8 mouse cellular contexts compared by ENCODE assay signal in genomic region chr4:133297801-133298238, GRCm38 (mm10). TPM values are rescaled to one million over a fixed set of nuclear protein-coding genes. Genes with fewer than 3 reads are reported as not detected.
A peak's percentile ranks its signal among the peaks of the same experiment; 100 is the strongest.
DNase-seq lines count a peak whose midpoint lies in the region; ATAC-seq and TF ChIP-seq lines count a peak whose summit lies in the region.

No protein-coding gene starts in this region.

- no peak overlapping the region for H3K4me2 ChIP-seq in CH12.LX (ENCODE audit: insufficient read depth, low read depth, poor library complexity, severe bottlenecking)
- H3K4me2 ChIP-seq in forebrain, embryonic 12.5 days, result no peak overlapping the region
- H3K4me2 ChIP-seq in heart, embryonic 16.5 days (ENCODE audit: low read depth, low read length), result no peak overlapping the region
- H3K4me2 ChIP-seq in liver, embryonic 16.5 days (ENCODE audit: low read depth, low read length), result no peak overlapping the region
- H3K4me2 ChIP-seq in neural tube, embryonic 13.5 days, result no peak overlapping the region

- peaks cover 40 to 81% of the 10 kb centered on the region in 2 experiments for H3K36me3 ChIP-seq in CH12.LX (replicated peaks in 1 of 2; ENCODE audit: control insufficient read depth in 1 of 2, insufficient read depth in 1 of 2, low read length in 1 of 2)
- peaks cover 60% of the 10 kb centered on the region for H3K36me3 ChIP-seq in forebrain, embryonic 12.5 days (replicated peaks)
- H3K36me3 ChIP-seq in heart, embryonic 16.5 days (ENCODE audit: control insufficient read depth, insufficient read depth), result peaks cover 22% of the 10 kb centered on the region; the same call in 1 of the 2 replicates
- H3K36me3 ChIP-seq in liver, embryonic 16.5 days (ENCODE audit: control insufficient read depth, insufficient read depth), result peaks cover 19% of the 10 kb centered on the region
- peaks cover 47% of the 10 kb centered on the region for H3K36me3 ChIP-seq in neural tube, embryonic 13.5 days
- H3K36me3 ChIP-seq in testis, adult 2 months (ENCODE audit: control insufficient read depth, insufficient read depth, low read length), result no peaks in the 10 kb centered on the region; the same call in 1 of the 2 replicates

- H3K27ac ChIP-seq in CH12.LX (ENCODE audit: insufficient read depth, low read depth), result no peak overlapping the region
- peak overlapping the region; percentile 66 for H3K27ac ChIP-seq in forebrain, embryonic 12.5 days
- no peak overlapping the region for H3K27ac ChIP-seq in heart, embryonic 16.5 days (ENCODE audit: low read length)
- H3K27ac ChIP-seq in liver, embryonic 16.5 days (ENCODE audit: low read length), result no peak overlapping the region
- peak overlapping the region; percentile 68 for H3K27ac ChIP-seq in neural tube, embryonic 13.5 days (replicated peaks)
- H3K27ac ChIP-seq in testis, adult 2 months (ENCODE audit: control insufficient read depth, insufficient read depth, low read depth, low read length), result peak overlapping the region; percentile 16; the same call in 1 of the 2 replicates

- no peaks in the 10 kb centered on the region for H3K27me3 ChIP-seq in CH12.LX (replicated peaks)
- H3K27me3 ChIP-seq in forebrain, embryonic 12.5 days, result 0 out of 2 replicates have a peak, but pooled peaks cover 3% of the 10 kb centered on the region
- no peaks in the 10 kb centered on the region for H3K27me3 ChIP-seq in heart, embryonic 16.5 days (ENCODE audit: control insufficient read depth, insufficient read depth, low read length)
- H3K27me3 ChIP-seq in liver, embryonic 16.5 days (ENCODE audit: control insufficient read depth, insufficient read depth, low read depth, low read length), result no peaks in the 10 kb centered on the region
- H3K27me3 ChIP-seq in neural tube, embryonic 13.5 days, result 0 out of 2 replicates have a peak, but pooled peaks cover 5% of the 10 kb centered on the region
- no peaks in the 10 kb centered on the region for H3K27me3 ChIP-seq in testis, adult 2 months (ENCODE audit: control insufficient read depth, insufficient read depth, low read length)

- TF ChIP-seq EP300 in CH12.LX (IDR thresholded peaks at IDR 0.05; ENCODE audit: low read length), result no peak

- in situ Hi-C loops in CH12.LX (cut with MboI; ENCODE audit: low pct_ligation_motif_present, low pct_unique_long_range_greater_than_20kb, low sequenced_read_pairs), result no loop called here

- ATAC-seq in forebrain, embryonic 12.5 days (ENCODE audit: low FRiP score), result peak; percentile 80
- ATAC-seq in heart, embryonic 16.5 days (replicated peaks; ENCODE audit: extremely low read depth, insufficient read depth, low FRiP score), result peak; percentile 74
- peak; percentile 66 for ATAC-seq in liver, embryonic 16.5 days (ENCODE audit: low read depth)
- peak; percentile 74 for ATAC-seq in neural tube, embryonic 13.5 days (ENCODE audit: low read depth)

- TF ChIP-seq RAD21 in CH12.LX (IDR thresholded peaks at IDR 0.05; ENCODE audit: low read depth, low read length), result peak; percentile 91

- peak; percentile 62 for DNase-seq in CH12.LX (ENCODE audit: extremely low read depth)
- DNase-seq in c-Kit-positive CD71-positive TER-119-positive erythroid progenitor cells, embryonic 14.5 days (ENCODE audit: low spot score), result peak; percentile 62
- peak; percentile 83 to 84 for DNase-seq in kidney, postnatal 25 days

- dilution Hi-C loops in CH12.LX (cut with MboI; ENCODE audit: extremely low pct_ligation_motif_present, extremely low pct_unique_long_range_greater_than_20kb, low sequenced_read_pairs), result no loop called here

- peak; percentile 72 to 91 for TF ChIP-seq CTCF in CH12.LX (conservative IDR thresholded peaks at IDR 0.05 in 1 of 2, IDR thresholded peaks at IDR 0.05 in 1 of 2; ENCODE audit: low read depth in 2 of 2, low read length in 2 of 2)
- TF ChIP-seq CTCF in testis, adult 2 months (IDR thresholded peaks at IDR 0.05; ENCODE audit: control insufficient read depth, insufficient read depth, insufficient replicate concordance, low read depth, low read length), result peak; percentile 77; the same call in 1 of the 2 replicates

- H3K79me2 ChIP-seq in CH12.LX (replicated peaks; ENCODE audit: control insufficient read depth, extremely low read depth, insufficient read depth, poor library complexity, severe bottlenecking), result no peaks in the 10 kb centered on the region

- no peak overlapping the region for H3K4me3 ChIP-seq in CH12.LX (replicated peaks in 1 of 3; ENCODE audit: low read depth in 2 of 3, low read length in 2 of 3, poor library complexity in 1 of 3)
- H3K4me3 ChIP-seq in forebrain, embryonic 12.5 days (replicated peaks), result no peak overlapping the region
- H3K4me3 ChIP-seq in heart, embryonic 16.5 days (ENCODE audit: low read length), result no peak overlapping the region
- H3K4me3 ChIP-seq in liver, embryonic 16.5 days (ENCODE audit: low read depth, low read length), result no peak overlapping the region
- no peak overlapping the region for H3K4me3 ChIP-seq in neural tube, embryonic 13.5 days
- H3K4me3 ChIP-seq in testis, adult 2 months (ENCODE audit: control insufficient read depth, low read depth, low read length), result no peak overlapping the region

- peaks cover 14 to 70% of the 10 kb centered on the region in 2 experiments for H3K4me1 ChIP-seq in CH12.LX (ENCODE audit: control insufficient read depth in 1 of 2, insufficient read depth in 2 of 2)
- H3K4me1 ChIP-seq in forebrain, embryonic 12.5 days, result peaks cover 31% of the 10 kb centered on the region
- peaks cover 6% of the 10 kb centered on the region; the same call in 1 of the 2 replicates for H3K4me1 ChIP-seq in heart, embryonic 16.5 days (ENCODE audit: control insufficient read depth, insufficient read depth, low read length)
- no peaks in the 10 kb centered on the region for H3K4me1 ChIP-seq in liver, embryonic 16.5 days (ENCODE audit: control insufficient read depth, low read depth, low read length)
- H3K4me1 ChIP-seq in neural tube, embryonic 13.5 days (replicated peaks), result peaks cover 47% of the 10 kb centered on the region
- no peaks in the 10 kb centered on the region for H3K4me1 ChIP-seq in testis, adult 2 months (ENCODE audit: control insufficient read depth, insufficient read depth, low read length)

- H3K9ac ChIP-seq in CH12.LX (ENCODE audit: insufficient read depth, low read depth), result no peak overlapping the region
- 0 out of 2 replicates have a peak overlapping the region, but pooled peaks have one; percentile 12 for H3K9ac ChIP-seq in forebrain, embryonic 12.5 days
- H3K9ac ChIP-seq in heart, embryonic 16.5 days (ENCODE audit: low read length), result peak overlapping the region; percentile 49; the same call in 1 of the 2 replicates
- no peak overlapping the region for H3K9ac ChIP-seq in liver, embryonic 16.5 days (ENCODE audit: low read depth, low read length)
- H3K9ac ChIP-seq in neural tube, embryonic 13.5 days, result peak overlapping the region; percentile 51; the same call in 1 of the 2 replicates

- H3K9me3 ChIP-seq in CH12.LX (replicated peaks; ENCODE audit: low read length), result no peaks in the 10 kb centered on the region
- H3K9me3 ChIP-seq in forebrain, embryonic 12.5 days, result no peaks in the 10 kb centered on the region
- H3K9me3 ChIP-seq in heart, embryonic 16.5 days (replicated peaks; ENCODE audit: control insufficient read depth, low read length), result no peaks in the 10 kb centered on the region
- H3K9me3 ChIP-seq in liver, embryonic 16.5 days (replicated peaks; ENCODE audit: control insufficient read depth, low read length), result no peaks in the 10 kb centered on the region
- no peaks in the 10 kb centered on the region for H3K9me3 ChIP-seq in neural tube, embryonic 13.5 days

- no peak for TF ChIP-seq POLR2A in CH12.LX (IDR thresholded peaks at IDR 0.05; ENCODE audit: low read depth, low read length)
- no peak for TF ChIP-seq POLR2A in testis, adult 2 months (IDR thresholded peaks at IDR 0.05; ENCODE audit: control insufficient read depth, low read depth, low read length)

- WGBS in forebrain, embryonic 12.5 days, result 5% methylated on average over 5 of the region's 5 CpGs
- WGBS in heart, embryonic 16.5 days, result 0% methylated on average over 5 of the region's 5 CpGs
- 3% methylated on average over 5 of the region's 5 CpGs for WGBS in liver, embryonic 16.5 days (ENCODE audit: insufficient replicate concordance)
- 0% methylated on average over 5 of the region's 5 CpGs for WGBS in neural tube, embryonic 13.5 days

RNA-seq across cellular contexts. Expression of gene Tmem222, which starts 20.2 kb away (rescaled TPM):
- total RNA-seq in CH12.LX (2012; rRNA removed), result 64.0 and 64.8 TPM in 2 replicates
- 85.0 and 95.7 TPM in 2 replicates for total RNA-seq in CH12.LX (2014; rRNA removed)
- 73.2 and 79.5 TPM in 2 replicates for polyA plus RNA-seq in CH12.LX (2012; ENCODE audit: insufficient read length, low read depth)
- polyA plus RNA-seq in forebrain, embryonic 12.5 days (2016; fragmentation: Nextera tagmentation; extraction: Ambion mirVana), result 70.9 and 74.3 TPM in 2 replicates
- polyA plus RNA-seq in heart, embryonic 16.5 days (2015; fragmentation: Nextera tagmentation; extraction: Ambion mirVana), result 55.5 and 59.2 TPM in 2 replicates
- polyA plus RNA-seq in liver, embryonic 16.5 days (2015; fragmentation: Nextera tagmentation; extraction: Ambion mirVana), result 32.7 and 34.9 TPM in 2 replicates
- 98.0 and 104 TPM in 2 replicates for polyA plus RNA-seq in neural tube, embryonic 13.5 days (2015; fragmentation: Nextera tagmentation; extraction: Ambion mirVana)
- 48.5 and 50.1 TPM in 2 replicates for polyA plus RNA-seq in testis, adult 2 months (2012; rRNA removed)

RNA-seq across cellular contexts. Expression of gene Sytl1, which starts 34.9 kb away (rescaled TPM):
- total RNA-seq in CH12.LX (2012; rRNA removed) (11.9 and 20.0 TPM in 2 replicates), CH12.LX (2014; rRNA removed) (8.2 and 8.3 TPM in 2 replicates)
- polyA plus RNA-seq in CH12.LX (2012; ENCODE audit: insufficient read length, low read depth), result 12.1 and 12.5 TPM in 2 replicates
- 0.74 and 0.80 TPM in 2 replicates for polyA plus RNA-seq in forebrain, embryonic 12.5 days (2016; fragmentation: Nextera tagmentation; extraction: Ambion mirVana)
- polyA plus RNA-seq in heart, embryonic 16.5 days (2015; fragmentation: Nextera tagmentation; extraction: Ambion mirVana), result 3.4 and 7.6 TPM in 2 replicates
- polyA plus RNA-seq in liver, embryonic 16.5 days (2015; fragmentation: Nextera tagmentation; extraction: Ambion mirVana), result 1.1 and 1.4 TPM in 2 replicates
- polyA plus RNA-seq in neural tube, embryonic 13.5 days (2015; fragmentation: Nextera tagmentation; extraction: Ambion mirVana), result 0.25 and 0.28 TPM in 2 replicates
- polyA plus RNA-seq in testis, adult 2 months (2012; rRNA removed), result 0.33 and 0.97 TPM in 2 replicates

RNA-seq across cellular contexts. Expression of gene Wdtc1, which starts 55.5 kb away (rescaled TPM):
- total RNA-seq in CH12.LX (2012; rRNA removed) (6.8 and 10.8 TPM in 2 replicates), CH12.LX (2014; rRNA removed) (2.8 and 3.0 TPM in 2 replicates)
- 9.1 and 9.6 TPM in 2 replicates for polyA plus RNA-seq in CH12.LX (2012; ENCODE audit: insufficient read length, low read depth)
- polyA plus RNA-seq in forebrain, embryonic 12.5 days (2016; fragmentation: Nextera tagmentation; extraction: Ambion mirVana), result 21.1 and 22.9 TPM in 2 replicates
- polyA plus RNA-seq in heart, embryonic 16.5 days (2015; fragmentation: Nextera tagmentation; extraction: Ambion mirVana), result 13.5 and 13.7 TPM in 2 replicates
- 6.2 and 8.1 TPM in 2 replicates for polyA plus RNA-seq in liver, embryonic 16.5 days (2015; fragmentation: Nextera tagmentation; extraction: Ambion mirVana)
- polyA plus RNA-seq in neural tube, embryonic 13.5 days (2015; fragmentation: Nextera tagmentation; extraction: Ambion mirVana), result 21.9 and 24.3 TPM in 2 replicates
- 323 and 338 TPM in 2 replicates for polyA plus RNA-seq in testis, adult 2 months (2012; rRNA removed)

RNA-seq across cellular contexts. Expression of gene Map3k6, which starts 57.2 kb away (rescaled TPM):
- 0.21 TPM in 1 of 2 replicates, not detected in the other for total RNA-seq in CH12.LX (2012; rRNA removed)
- not detected in 2 replicates for total RNA-seq in CH12.LX (2014; rRNA removed)
- not detected in 2 replicates for polyA plus RNA-seq in CH12.LX (2012; ENCODE audit: insufficient read length, low read depth)
- 1.3 TPM in 2 replicates for polyA plus RNA-seq in forebrain, embryonic 12.5 days (2016; fragmentation: Nextera tagmentation; extraction: Ambion mirVana)
- polyA plus RNA-seq in heart, embryonic 16.5 days (2015; fragmentation: Nextera tagmentation; extraction: Ambion mirVana), result 3.4 and 3.6 TPM in 2 replicates
- polyA plus RNA-seq in liver, embryonic 16.5 days (2015; fragmentation: Nextera tagmentation; extraction: Ambion mirVana), result 2.2 and 3.0 TPM in 2 replicates
- polyA plus RNA-seq in neural tube, embryonic 13.5 days (2015; fragmentation: Nextera tagmentation; extraction: Ambion mirVana), result 1.9 and 2.7 TPM in 2 replicates
- 4.7 and 8.5 TPM in 2 replicates for polyA plus RNA-seq in testis, adult 2 months (2012; rRNA removed)

Comparison
In these comparisons a context has a peak if more than half of its experiments do, and no peak if none do; other contexts are left out.
1. H3K27ac ChIP-seq: peak in forebrain, embryonic 12.5 days (single experiment), neural tube, embryonic 13.5 days (single experiment) and testis, adult 2 months (single experiment); none in CH12.LX (single experiment), heart, embryonic 16.5 days (single experiment) and liver, embryonic 16.5 days (single experiment).
2. H3K9ac ChIP-seq: peak in forebrain, embryonic 12.5 days (single experiment), heart, embryonic 16.5 days (single experiment) and neural tube, embryonic 13.5 days (single experiment); none in CH12.LX (single experiment) and liver, embryonic 16.5 days (single experiment).
3. RNA of gene Wdtc1, which starts 55.5 kb away (polyA plus RNA-seq): 323 to 338 TPM in testis, adult 2 months; 21.9 to 24.3 TPM in neural tube, embryonic 13.5 days, 21.1 to 22.9 TPM in forebrain, embryonic 12.5 days, 13.5 to 13.7 TPM in heart, embryonic 16.5 days, 9.1 to 9.6 TPM in CH12.LX and 6.2 to 8.1 TPM in liver, embryonic 16.5 days; every median in the first group is over 10 times any median in the second.
4. Peak in every context shown above with its lines, with median percentiles within 50 percentile points of each other: DNase-seq and ATAC-seq.